Mouse (Mus musculus) gonadal fat pad, adult 2 months (tissue): Measurements from ENCODE around the gene Glis2. TPM values are rescaled to one million over a fixed set of nuclear protein-coding genes. Genes with fewer than 3 reads are reported as not detected.

Experiments used
- DNase-seq: peaks from one replicate; pipeline ENCODE4 v3.0.0-alpha.2; 2012; ENCODE audit warnings: low read depth
- polyA plus RNA-seq: library from polyadenylated mRNA; depleted of rRNA; stranded (reverse); fragments of >200 nt; gene quantifications from 2 replicates; pipeline ENCODE4 v1.2.3, GENCODE M21; 2012

Glis2 gene
- polyA plus RNA-seq, 1 experiment, result 22.2 TPM

DNA sequence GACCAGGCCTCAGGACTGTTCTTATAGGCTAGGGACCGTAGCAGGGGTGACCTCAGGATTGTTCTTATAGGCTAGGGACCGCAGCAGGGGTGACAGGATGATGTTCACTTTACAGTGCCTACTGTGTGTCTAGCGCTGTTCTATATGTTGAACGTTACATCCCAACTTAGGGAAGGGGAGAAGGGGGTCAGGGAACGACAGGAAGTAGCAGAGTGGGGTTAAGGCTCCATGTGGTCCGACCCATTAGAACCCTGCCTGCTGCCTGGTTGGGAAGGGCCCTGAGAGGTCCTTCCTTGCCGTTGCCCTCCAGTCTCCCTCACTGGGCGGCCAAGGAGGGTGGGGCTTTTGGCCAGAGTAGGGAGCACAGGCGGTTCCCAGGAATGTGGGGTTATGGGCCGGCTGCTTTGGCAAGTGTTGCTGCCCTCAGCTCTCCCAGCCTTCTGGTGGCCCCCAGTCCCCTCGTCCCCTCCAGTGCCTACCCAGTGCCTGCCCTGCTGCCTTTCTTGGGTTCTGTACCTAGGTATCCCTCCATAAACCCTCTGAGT lies 9.9 kb downstream of the Glis2 start:
- DNase-seq, result no peak

DNA sequence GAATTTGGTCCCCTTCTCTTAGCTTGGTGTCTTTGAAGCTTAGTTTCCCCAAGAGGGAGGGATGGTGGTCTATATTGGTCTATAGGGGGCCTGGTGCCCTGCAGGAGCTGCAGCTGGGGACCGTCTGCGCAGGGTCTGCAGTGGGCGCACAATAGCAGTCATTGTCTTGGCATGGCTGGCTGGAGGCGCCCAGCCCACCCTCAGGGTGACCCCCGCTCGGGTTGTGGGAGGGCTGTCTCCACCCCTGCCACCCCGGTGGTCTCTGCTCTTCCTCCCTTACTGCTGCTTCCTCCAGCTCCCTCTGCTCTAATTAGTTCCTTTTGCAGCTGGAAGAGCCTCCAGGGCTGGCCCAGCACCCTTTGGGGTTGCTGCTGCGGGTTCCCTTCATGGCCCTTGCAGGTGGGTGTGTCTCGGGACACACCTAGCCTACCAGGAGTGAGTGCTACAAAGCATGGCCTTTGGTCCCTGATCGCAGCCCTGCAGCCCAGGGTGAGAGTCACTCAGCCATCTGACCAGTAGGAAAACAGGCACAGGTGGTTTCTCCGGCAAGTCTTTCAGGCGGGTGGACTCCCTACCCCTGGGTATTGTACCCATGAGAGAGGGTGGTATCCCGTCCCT lies 11.1 kb downstream of the Glis2 start:
- no peak for DNase-seq

DNA sequence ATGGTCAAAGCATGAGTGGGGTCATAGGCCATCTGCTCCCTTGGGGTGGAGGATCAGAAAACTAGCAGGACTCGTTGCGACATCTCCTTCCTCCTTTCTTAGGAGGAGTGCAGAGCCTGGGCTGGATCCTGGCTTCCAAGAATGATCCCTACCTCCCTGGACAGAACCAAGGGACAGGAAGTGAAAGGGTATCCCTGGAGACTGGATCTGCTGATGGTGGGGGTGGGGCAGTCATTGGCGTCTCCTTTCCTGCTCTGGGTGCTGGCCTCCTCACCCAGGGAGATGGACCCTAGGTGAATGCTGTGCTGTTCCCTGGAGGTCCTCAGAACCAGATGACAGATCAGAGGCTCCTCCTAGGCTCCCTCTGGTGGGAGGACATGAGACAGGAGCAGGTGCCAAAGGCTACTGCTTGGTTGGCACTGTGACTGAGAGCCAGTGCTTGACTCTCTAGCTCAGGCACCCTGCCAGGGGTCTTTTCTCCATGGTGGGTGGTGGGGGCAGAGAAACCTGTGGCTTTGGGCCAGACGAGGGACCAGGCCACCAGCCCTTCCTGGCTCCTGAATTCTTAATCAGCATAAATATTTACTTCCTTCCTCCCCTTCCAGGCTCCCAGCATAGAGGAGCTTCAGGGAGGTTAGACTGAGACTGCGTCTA lies 12.0 kb downstream of the Glis2 start:
- DNase-seq, result no peak

DNA sequence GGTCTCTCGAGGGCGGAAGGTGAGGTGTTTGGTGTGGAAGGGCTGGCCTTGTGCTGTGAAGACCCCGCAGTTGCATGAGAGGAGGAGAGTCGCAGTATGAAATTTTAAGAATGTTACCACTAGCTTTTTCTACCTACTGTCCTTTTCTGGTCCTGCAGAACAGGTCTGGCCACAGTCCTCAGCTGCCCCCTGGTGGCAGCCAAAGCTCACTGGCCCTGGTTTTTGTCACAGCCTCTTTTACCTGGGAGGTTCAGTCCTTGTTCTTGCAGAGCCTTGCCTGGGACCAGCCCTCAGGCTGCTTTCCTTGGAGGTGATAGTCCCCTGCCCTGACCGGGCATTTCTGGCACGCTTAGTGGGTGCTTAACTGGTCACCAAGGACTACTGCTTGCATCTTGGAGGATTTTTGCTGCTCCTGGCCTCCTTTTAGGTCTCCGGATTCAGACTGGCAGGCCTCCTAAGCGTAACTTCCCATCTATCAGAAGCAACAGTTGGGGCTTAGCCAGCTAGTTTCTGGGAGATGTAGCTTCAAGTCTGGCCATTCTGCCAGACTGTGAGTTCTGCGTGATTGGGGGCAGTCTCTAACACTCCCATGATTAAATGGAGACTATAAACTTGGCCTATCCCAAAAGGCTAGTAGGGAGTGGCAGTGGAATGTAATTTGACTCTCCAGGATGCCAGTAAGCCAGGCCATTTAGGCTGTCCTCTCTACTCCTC lies 13.5 kb downstream of the Glis2 start:
- no peak for DNase-seq

DNA sequence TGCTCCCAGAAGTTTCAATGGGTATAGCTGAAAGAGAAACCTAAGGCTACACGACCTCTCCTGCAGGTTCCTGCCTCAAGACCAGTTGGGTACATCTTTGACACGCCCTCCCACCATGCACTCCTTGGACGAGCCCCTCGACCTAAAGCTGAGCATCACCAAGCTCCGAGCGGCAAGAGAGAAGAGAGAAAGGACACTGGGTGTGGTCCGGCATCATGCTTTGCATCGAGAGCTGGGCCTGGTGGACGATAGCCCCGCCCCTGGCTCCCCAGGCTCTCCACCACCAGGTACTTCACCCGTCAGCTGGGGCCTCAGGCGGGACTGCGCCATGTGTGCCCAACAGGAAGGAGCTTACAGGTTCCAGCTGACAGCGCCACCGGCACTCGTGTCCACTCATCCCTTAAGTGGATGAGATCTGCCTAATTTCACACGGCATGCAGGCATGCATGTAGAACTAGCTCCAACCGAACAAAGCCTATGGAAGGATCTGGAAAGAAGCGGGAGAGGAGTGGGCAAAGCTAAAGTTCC lies 14.1 kb downstream of the Glis2 start:
- DNase-seq, result no peak

DNA sequence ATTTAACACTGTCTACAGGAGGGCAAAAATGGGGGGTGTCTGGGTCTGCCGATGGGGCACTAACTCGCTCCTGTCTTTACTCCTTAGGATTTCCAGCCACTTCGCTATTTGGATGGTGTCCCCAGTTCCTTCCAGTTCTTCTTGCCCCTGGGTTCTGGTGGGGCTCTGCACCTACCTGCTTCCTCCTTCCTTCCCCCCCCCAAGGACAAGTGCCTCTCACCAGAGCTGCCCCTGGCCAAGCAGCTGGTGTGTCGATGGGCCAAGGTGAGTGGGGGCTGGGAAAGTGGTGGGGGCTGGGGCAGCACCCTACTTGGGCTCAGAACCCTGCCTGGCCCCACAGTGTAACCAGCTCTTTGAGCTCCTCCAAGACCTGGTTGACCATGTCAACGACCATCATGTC lies 16.7 kb downstream of the Glis2 start:
- no peak for DNase-seq

DNA sequence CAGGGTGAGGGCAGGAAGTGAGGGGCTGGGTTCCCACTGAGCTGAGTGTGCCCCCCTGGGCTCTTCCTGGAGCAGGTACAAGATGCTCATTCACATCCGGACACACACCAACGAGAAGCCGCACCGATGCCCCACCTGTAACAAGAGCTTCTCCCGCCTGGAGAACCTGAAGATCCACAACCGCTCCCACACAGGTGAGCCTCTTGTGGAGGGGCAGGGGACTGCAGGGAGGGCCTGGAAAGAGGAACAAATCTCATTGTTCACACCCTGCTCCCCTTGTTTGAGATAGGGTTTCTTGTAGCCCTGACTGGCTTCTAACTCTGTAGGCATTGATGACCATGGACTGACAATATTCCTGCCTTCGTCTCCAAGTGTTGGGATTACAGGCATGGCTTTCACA lies 17.2 kb downstream of the Glis2 start:
- DNase-seq, result no peak

DNA sequence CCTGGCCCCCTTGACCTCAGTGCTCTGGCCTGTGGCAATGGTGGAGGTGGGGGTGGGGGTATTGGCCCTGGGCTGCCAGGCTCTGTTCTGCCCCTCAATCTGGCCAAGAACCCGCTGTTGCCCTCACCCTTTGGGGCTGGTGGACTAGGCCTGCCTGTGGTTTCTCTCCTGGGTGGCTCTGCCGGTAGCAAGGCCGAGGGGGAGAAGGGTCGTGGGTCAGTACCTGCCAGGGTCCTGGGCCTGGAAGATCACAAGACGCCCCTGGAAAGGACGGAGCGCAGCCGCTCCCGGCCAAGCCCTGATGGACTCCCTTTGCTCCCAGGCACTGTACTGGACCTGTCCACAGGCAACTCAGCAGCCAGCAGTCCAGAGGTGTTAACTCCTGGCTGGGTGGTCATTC lies 19.2 kb downstream of the Glis2 start:
- no peak for DNase-seq

DNA sequence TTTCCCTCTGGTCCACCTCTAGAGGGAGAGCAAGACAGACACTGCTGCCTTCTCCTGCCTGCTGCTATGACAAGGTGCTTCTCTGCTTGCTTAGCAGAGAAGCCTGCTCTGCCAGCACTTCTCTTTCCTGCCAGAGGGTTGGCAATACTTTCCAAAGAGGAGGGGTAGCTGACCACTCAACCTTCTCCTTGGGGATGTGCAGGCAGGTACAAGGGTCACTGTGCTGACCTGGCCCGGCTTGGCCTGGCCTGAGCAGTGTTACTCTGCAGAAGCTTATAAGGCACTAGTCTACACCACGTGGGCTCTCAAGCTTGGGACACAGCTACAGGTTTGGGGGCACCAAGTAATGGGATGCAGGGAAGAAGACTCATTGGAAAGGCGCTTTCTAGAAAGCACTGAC lies 20.1 kb downstream of the Glis2 start:
- DNase-seq, result no peak

DNA sequence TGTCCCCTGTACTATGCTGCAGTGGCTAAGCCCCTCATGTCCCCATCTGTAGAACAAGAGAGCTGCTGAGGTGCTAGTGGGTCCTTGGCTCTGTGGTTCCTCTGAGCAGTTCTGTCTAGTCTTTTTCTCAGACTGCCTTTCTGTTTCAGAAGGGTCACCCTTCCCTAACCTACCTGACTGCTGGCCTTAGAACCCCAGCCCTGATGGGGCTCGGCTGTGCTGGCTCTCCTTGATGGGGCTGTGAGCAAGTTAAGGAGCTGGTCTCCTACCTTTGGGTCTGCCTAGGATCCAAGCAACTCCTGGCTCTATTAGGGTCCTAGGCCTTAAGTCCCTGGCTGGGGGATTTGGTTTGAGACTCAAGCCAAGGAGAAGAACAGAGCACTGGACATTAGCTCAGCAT lies 20.8 kb downstream of the Glis2 start:
- no peak for DNase-seq

DNA sequence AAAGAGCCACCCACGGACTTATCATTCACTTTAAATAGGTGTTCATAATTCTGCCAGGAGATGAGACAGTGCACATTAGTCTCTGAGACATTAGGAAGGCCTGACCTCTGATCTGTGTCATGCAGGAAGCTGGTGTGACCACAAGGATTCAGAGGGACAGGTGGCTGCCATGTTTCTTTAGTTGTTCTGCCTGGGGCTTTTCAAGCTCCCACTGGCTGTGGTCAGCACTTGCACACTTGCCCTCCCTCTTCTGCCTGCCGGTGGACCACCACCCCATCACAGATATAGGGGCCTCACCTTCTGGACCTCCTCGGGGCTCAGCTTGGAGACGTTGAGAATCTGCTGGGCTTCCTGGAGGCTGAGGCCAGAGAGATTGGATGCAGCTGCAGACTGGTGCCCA lies 22.3 kb downstream of the Glis2 start:
- no peak for DNase-seq

DNA sequence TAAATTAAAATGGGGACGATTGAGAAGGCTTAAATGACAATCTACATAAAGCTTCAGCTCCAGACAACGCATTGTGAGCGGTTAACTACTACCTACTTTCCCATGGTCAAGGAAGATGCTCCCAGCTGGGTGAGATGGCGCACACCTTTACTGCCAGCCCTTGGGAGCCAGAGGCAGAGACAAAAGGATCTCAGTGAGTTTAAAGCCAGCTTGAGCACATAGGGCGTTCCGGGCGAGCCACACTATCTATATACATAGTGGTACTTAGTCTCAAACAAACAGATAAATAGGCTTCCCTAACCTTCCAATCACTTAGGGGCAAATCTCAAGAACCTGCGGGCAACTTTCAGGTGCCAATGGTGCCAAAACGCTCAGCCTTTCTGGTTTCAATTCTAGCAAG lies 29.6 kb downstream of the Glis2 start:
- no peak for DNase-seq

DNA sequence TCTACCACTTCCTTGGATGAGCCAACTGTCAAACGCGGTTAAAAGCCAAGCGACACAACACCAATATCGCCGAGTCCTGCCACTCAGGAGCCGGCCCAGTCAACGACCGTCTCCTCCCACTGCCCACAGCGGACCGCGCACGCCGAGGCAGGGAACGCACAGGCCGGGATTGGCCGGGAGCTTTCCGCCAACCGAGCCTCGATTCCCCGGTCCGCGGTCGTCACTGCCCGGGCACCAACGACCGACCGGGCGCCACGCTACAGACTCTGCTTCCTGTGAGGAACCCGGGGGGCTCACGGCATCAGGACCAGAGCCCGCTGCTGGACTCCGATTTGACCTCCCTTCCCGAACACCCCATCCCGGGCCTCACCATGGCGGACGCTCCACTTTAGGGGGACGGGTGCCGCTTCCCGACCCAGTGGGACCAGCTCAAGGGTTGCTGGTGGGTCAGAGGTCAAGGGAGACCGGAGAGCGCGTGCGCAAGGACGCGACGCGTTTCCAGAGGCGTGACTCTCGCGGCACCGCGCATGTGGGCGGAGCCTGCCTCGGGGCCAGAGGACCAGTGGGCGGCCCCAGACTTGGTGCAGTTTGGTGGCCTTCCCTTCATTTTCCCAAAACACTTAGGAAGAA lies 30.1 kb downstream of the Glis2 start, which contains the start of gene Pam16:
Gene Pam16, minus strand, starts transcription at position 508 of the 630 bp plus-strand sequence.
- no peak for DNase-seq

DNA sequence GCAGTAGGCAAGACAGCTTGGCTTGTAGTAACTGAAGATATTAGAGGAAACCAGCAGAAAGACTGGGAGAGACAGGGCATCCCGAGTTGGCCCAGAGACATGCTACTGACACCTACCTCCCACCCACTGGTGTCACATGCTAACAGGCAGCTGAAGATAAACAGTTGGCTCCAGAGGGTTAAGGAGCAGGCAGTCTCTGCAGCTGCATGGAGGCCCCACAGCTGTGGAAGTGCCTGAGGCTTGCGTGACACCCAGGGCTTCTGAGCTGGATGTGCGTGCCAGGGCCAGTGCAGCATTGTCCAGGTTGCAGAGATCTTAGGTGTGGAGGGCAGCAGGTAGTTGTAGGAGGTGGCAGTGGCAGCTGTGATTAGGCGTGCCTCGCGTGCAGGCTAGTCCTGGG lies 32.6 kb downstream of the Glis2 start:
- no peak for DNase-seq

DNA sequence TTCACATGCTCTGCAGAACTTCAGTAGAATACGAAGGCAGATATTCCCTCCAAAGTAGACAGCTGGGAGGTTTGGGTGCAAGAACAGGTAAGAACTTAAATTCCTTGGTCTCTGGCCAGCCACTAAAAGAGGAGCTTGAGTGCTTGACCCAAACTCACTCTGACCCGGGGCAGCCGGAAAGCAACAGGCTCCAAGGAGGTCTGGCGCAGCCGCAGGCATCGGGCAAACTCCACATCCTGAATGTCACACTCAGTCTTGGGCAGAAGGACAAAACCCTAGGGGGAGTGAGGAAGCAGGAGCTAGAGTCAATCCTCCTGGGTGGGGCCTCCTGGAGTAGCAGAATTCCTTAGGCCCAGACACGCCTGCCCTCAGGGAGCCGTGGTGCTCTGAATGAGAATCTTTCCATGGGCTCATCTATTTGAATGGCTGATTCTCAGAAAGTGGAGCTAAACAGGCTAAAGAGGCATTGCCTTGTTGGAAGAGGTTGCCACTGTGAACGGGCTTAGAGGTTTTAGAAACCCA lies 34.4 kb downstream of the Glis2 start:
- DNase-seq, result no peak

DNA sequence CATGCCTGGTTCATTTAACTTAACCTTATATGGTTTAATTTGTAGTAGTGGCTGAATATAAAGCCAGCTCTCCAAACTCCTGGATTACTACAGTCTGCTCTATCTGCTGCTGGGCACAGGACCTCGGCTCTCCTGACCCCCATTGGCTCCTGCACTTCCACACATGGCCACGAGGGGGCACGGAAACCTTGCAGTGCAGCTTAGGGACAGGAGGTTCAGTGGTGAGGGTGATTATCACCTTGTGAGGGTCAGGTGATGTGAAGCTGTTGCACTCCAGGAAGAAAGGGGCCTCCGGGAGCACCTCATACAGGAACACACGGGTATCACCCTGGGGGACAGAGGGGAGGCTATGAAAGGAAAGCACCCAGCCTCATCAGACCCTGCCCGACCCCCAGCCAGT lies 35.4 kb downstream of the Glis2 start:
- DNase-seq, result no peak

DNA sequence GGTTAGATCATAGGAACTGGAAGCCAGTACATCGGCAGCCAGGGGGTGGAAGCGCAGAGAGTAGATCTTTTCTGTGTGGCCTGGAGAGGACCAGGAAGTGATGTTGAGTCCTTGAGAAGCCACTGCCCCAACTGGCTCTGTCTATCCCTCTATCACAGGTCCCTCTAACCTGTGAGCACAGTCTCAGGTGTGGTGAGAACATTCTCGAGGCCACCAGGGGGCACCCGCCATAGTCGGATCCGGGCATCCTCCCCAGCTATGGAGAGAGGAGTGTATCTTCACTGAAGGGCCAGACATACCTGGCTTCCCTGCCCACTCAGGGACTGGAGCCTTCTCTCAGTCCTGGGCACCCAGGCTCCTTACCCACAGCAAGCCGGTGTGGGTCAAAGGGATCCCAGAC lies 37.5 kb downstream of the Glis2 start:
- DNase-seq, result no peak

DNA sequence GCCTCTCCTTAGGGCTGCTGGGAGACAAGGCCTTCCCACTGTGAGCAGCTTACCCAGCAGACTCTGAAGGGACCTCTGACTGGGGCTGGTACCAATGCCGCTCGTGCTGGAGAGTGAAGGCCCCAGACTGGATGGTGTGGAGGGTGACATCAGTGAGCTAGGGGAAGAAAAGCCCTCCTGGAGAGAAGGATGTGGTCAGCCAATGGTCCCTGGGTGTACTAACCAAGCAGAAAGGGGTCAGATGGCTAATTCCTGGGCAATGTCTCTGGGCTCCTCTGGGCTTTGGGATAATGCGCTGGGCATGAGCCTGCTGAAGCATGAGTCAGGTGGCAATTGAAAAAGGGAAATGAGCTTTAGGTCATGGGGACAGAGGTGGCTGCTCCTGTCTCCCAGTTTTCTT lies 39.1 kb downstream of the Glis2 start:
- no peak for DNase-seq

DNA sequence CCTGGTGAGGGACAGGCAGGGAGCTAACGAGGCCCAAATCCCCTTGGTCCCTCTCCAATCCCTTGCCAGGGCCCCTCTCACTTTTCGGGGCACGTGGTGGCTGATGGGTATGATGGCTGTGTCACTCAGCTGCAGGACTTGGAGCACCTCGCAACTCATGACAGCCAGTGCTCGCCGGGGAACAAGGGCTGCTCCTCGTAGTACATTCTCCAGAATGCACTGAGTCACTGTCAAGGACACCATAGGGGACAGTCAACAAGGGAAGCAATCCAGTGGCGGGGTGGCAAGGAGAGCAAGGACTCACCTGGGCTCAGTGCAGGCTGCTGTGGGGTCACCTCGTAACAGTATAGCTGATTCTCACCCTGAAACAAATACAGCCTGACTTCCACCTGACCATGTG lies 40.2 kb downstream of the Glis2 start:
- DNase-seq, result no peak

DNA sequence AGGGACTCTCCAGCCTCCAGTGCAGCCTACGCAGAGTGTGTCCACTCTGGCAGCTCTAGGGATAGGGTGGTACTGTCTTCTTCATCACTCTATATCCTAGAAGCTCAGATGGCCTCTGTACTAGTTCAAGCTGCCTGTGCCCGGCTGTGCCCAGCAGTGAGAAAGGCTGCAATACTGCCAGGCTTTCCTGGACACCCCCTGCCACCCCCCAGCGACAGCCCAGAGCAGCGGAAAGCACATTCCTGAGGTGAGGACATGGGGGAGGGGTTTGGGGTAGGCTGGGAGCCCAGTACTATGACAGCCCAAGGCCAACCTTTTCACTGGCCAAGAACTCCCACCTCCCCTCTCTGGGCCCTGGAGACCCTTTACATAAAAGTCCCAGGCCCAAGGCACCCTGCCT lies 41.2 kb downstream of the Glis2 start:
- DNase-seq, result no peak

DNA sequence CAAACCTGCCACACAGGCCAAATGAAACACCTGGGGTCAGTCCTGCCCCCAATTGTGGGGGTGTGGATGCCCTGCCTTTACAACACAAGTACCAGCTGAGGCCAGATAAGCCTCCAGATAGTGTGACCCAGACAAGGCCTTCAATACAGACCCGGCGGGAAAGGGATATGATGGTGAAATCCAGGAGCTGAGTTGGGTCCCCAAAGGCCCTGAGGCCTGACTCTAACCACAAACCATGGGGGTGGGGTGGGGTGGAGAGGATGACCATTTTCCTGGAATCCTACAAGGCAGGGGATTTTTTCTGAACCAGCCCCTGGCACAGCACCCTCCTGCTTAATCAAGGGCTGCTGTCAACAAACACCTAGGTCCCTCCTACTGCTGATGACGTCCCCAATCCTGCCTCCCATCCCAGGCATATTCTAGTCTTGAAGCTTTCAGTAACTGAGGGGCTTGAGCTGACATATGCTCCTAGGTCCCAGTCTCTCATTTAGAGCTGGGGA lies 44.4 kb downstream of the Glis2 start:
- no peak for DNase-seq

DNA sequence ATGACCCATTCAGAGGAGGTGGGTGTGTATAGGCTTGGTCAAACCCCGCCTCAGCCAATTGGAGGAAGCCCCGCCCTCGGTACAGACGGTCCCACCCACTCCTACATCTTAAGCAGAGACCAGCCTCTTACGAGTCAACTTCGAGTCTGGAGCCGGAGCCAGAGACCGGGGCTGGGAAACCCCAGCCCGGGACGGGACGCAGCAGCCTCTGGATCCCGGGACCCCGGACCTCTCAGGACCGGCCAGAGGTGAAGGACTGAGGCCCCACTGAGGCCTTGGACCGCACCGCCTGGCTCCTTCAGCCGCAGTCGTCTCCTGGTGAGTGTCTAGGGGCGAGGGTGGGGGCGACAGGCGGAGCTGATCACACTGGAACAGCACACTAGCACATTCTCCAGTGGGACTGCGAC lies 45.3 kb downstream of the Glis2 start, which contains the start of the genes Vasn and Dnaja3:
Gene Vasn, plus strand, starts transcription at position 111 of the 407 bp plus-strand sequence.
Gene Dnaja3, plus strand, starts transcription at position 159 of the 407 bp plus-strand sequence.
- no peak for DNase-seq
